Comparison of ENCODE assay signal across 8 mouse cellular contexts in the genomic region with DNA sequence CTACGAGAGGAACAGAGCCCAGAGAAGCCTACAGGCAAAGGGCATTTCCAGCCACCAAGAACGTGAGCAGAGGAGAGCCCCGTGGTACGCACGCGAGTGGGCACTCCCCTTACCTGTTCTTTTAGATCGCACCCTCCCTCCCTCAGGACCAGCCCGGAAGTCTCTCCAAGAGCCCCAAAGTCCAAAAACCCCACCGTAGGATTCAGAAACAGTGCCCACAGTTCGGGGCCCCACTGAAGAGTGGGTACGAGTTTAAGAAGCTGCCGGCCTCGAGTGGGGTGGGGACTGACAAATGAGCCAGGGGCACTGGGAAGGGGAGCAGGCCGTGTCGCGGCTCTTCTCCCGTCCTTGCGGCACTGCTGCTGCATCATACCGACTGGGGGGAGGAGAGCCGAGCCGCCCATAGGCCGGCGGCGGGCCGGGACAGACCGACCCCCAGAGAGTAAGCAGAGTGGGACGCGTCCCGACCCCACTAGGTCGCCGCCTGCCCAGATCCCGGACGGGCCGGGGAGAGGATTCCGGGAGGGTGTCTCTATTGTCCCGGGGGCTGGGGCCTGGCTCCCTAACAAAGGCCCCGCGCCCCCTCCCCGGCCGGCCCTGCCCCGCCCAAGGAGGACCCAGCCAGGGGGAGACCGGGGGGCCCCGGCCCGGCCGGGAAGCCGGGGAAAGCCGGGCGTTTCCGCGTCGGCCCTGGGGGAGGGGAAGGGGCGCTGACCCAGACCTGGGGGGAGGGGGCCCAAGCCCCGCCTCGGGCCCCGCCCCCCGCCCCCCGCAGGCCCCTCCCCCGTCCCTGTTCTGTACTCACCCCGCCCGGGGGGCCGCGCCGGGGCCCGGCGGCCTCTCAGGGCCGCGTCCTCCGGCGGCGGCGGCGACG. TPM values are rescaled to one million over a fixed set of nuclear protein-coding genes. Genes with fewer than 3 reads are reported as not detected.
DNase-seq lines count a peak whose midpoint lies in the region; ATAC-seq and TF ChIP-seq lines count a peak whose summit lies in the region.

No protein-coding gene starts in this region.

- H3K27ac ChIP-seq in cortical plate, adult 2 months (ENCODE audit: insufficient read depth, low read length), result peak overlapping the region; percentile 8; the same call in 1 of the 2 replicates
- H3K27ac ChIP-seq in heart, embryonic 11.5 days (ENCODE audit: low read depth, low read length), result peak overlapping the region; percentile 99
- peak overlapping the region; percentile 99 for H3K27ac ChIP-seq in stomach, embryonic 16.5 days (ENCODE audit: low read length)

- H3K27me3 ChIP-seq in heart, embryonic 11.5 days (ENCODE audit: control insufficient read depth, insufficient read depth, low read length), result no peaks in the 10 kb centered on the region
- no peaks in the 10 kb centered on the region for H3K27me3 ChIP-seq in stomach, embryonic 16.5 days (ENCODE audit: control insufficient read depth, insufficient read depth, low read length)

- TF ChIP-seq POLR2A in cortical plate, adult 2 months (IDR thresholded peaks at IDR 0.05; ENCODE audit: extremely low read depth, insufficient read depth, low read length), result no peak

- DNase-seq in urinary bladder, adult 2 months (ENCODE audit: low spot score), result peak; percentile 69
- DNase-seq in urinary bladder, postnatal 10 days (ENCODE audit: low spot score), result no peak
- peak; percentile 85 for DNase-seq in kidney, postnatal 14 days
- DNase-seq in left cerebral cortex, postnatal 36 days (ENCODE audit: low spot score in 2 of 2), result no peak

- H3K36me3 ChIP-seq in heart, embryonic 11.5 days (ENCODE audit: control insufficient read depth, insufficient read depth, low read length), result peaks cover 23% of the 10 kb centered on the region
- peaks cover 8% of the 10 kb centered on the region; the same call in 1 of the 2 replicates for H3K36me3 ChIP-seq in stomach, embryonic 16.5 days (ENCODE audit: control insufficient read depth, insufficient read depth, low read length)

- H3K4me1 ChIP-seq in cortical plate, adult 2 months (ENCODE audit: control insufficient read depth, insufficient read depth, low read length), result no peaks in the 10 kb centered on the region
- H3K4me1 ChIP-seq in heart, embryonic 11.5 days (ENCODE audit: control insufficient read depth, insufficient read depth, low read length), result peaks cover 15% of the 10 kb centered on the region
- H3K4me1 ChIP-seq in stomach, embryonic 16.5 days (ENCODE audit: control insufficient read depth, insufficient read depth, low read length), result peaks cover 20% of the 10 kb centered on the region; the same call in 1 of the 2 replicates

- H3K9me3 ChIP-seq in heart, embryonic 11.5 days (replicated peaks; ENCODE audit: control insufficient read depth, low read length), result 0 out of 2 replicates have a peak, but pooled peaks cover 2% of the 10 kb centered on the region
- no peaks in the 10 kb centered on the region; the same call in 1 of the 2 replicates for H3K9me3 ChIP-seq in stomach, embryonic 16.5 days (replicated peaks; ENCODE audit: control insufficient read depth, low read length)

- peak overlapping the region; percentile 46 for H3K4me3 ChIP-seq in cortical plate, adult 2 months (ENCODE audit: insufficient read depth, low read length)
- peak overlapping the region; percentile 87 for H3K4me3 ChIP-seq in heart, embryonic 11.5 days (ENCODE audit: low read depth, low read length)
- H3K4me3 ChIP-seq in stomach, embryonic 16.5 days (replicated peaks; ENCODE audit: low read length), result peak overlapping the region; percentile 88

- peak overlapping the region; percentile 93 for H3K4me2 ChIP-seq in heart, embryonic 11.5 days
- H3K4me2 ChIP-seq in stomach, embryonic 16.5 days (ENCODE audit: low read depth, low read length), result peak overlapping the region; percentile 75

- peak overlapping the region; percentile 93 for H3K9ac ChIP-seq in heart, embryonic 11.5 days (ENCODE audit: low read depth, low read length)
- peak overlapping the region; percentile 97 for H3K9ac ChIP-seq in stomach, embryonic 16.5 days (ENCODE audit: low read length)

- intact Hi-C loops in left cerebral cortex, postnatal 36 days (cut with DNase I), result loop anchor here (2.0 to 5.0 kb wide), 2 partner anchors 21 to 111 kb away; partner anchors contain the start of gene Slc25a39

- under 1% methylated on average over 36 of the region's 73 CpGs for WGBS in heart, embryonic 11.5 days (ENCODE audit: insufficient replicate concordance)
- WGBS in stomach, embryonic 16.5 days, result under 1% methylated on average over 56 of the region's 73 CpGs

- TF ChIP-seq CTCF in cortical plate, adult 2 months (IDR thresholded peaks at IDR 0.05; ENCODE audit: extremely low read depth, insufficient read depth, low read length), result no peak

- ATAC-seq in heart, embryonic 11.5 days (replicated peaks; ENCODE audit: insufficient number of reproducible peaks, low FRiP score, low TSS enrichment), result peak; percentile 24
- ATAC-seq in megakaryocyte, adult 5-6 weeks (ENCODE audit: poor library complexity, severe bottlenecking), result peak; percentile 6
- peak; percentile 39 for ATAC-seq in stomach, embryonic 16.5 days (ENCODE audit: insufficient read depth, low FRiP score)

RNA-seq across cellular contexts. Expression of gene Atxn7l3, which starts 0.6 kb away (rescaled TPM):
- 36.5 and 38.6 TPM in 2 replicates for polyA plus RNA-seq in urinary bladder, adult 2 months (2012; rRNA removed)
- 171 and 180 TPM in 2 replicates for polyA plus RNA-seq in cortical plate, adult 2 months (2012; rRNA removed)
- 9.9 and 12.0 TPM in 2 replicates for polyA plus RNA-seq in heart, embryonic 11.5 days (2014; fragmentation: Nextera tagmentation; extraction: Ambion mirVana)
- total RNA-seq in megakaryocyte, adult 5-6 weeks (2015), result 24.9 and 26.9 TPM in 2 replicates
- 25.5 and 25.7 TPM in 2 replicates for total RNA-seq in megakaryocyte, adult 5-6 weeks (2017)
- 12.2 and 13.2 TPM in 2 replicates for polyA plus RNA-seq in stomach, embryonic 16.5 days (2015; fragmentation: Nextera tagmentation; extraction: Ambion mirVana)
- 100 to 1,000 TPM; 227 to 258 TPM for total RNA-seq in left cerebral cortex, postnatal 36 days (2021)

RNA-seq across cellular contexts. Expression of gene Tmub2, which starts 11.1 kb away (rescaled TPM):
- polyA plus RNA-seq in urinary bladder, adult 2 months (2012; rRNA removed), result 50.8 and 57.6 TPM in 2 replicates
- 95.3 and 97.0 TPM in 2 replicates for polyA plus RNA-seq in cortical plate, adult 2 months (2012; rRNA removed)
- polyA plus RNA-seq in heart, embryonic 11.5 days (2014; fragmentation: Nextera tagmentation; extraction: Ambion mirVana), result 40.1 and 40.5 TPM in 2 replicates
- 20.8 and 22.0 TPM in 2 replicates for total RNA-seq in megakaryocyte, adult 5-6 weeks (2015)
- total RNA-seq in megakaryocyte, adult 5-6 weeks (2017), result 27.0 and 27.5 TPM in 2 replicates
- polyA plus RNA-seq in stomach, embryonic 16.5 days (2015; fragmentation: Nextera tagmentation; extraction: Ambion mirVana), result 53.0 and 53.4 TPM in 2 replicates
- total RNA-seq in left cerebral cortex, postnatal 36 days (2021), result 10 to 100 TPM; 70.8 to 77.7 TPM

RNA-seq across cellular contexts. Expression of gene Ubtf, which starts 23.7 kb away (rescaled TPM):
- polyA plus RNA-seq in urinary bladder, adult 2 months (2012; rRNA removed), result 45.7 and 61.5 TPM in 2 replicates
- polyA plus RNA-seq in cortical plate, adult 2 months (2012; rRNA removed), result 84.1 and 86.8 TPM in 2 replicates
- polyA plus RNA-seq in heart, embryonic 11.5 days (2014; fragmentation: Nextera tagmentation; extraction: Ambion mirVana), result 52.4 and 56.4 TPM in 2 replicates
- 19.6 and 22.4 TPM in 2 replicates for total RNA-seq in megakaryocyte, adult 5-6 weeks (2015)
- 82.8 and 90.2 TPM in 2 replicates for total RNA-seq in megakaryocyte, adult 5-6 weeks (2017)
- polyA plus RNA-seq in stomach, embryonic 16.5 days (2015; fragmentation: Nextera tagmentation; extraction: Ambion mirVana), result 70.5 and 71.4 TPM in 2 replicates
- total RNA-seq in left cerebral cortex, postnatal 36 days (2021), result 100 to 1,000 TPM; 114 to 125 TPM

RNA-seq across cellular contexts. Expression of gene Asb16, which starts 27.3 kb away (rescaled TPM):
- 0.63 and 0.65 TPM in 2 replicates for polyA plus RNA-seq in urinary bladder, adult 2 months (2012; rRNA removed)
- 1.9 and 2.2 TPM in 2 replicates for polyA plus RNA-seq in cortical plate, adult 2 months (2012; rRNA removed)
- polyA plus RNA-seq in heart, embryonic 11.5 days (2014; fragmentation: Nextera tagmentation; extraction: Ambion mirVana), result 0.23 TPM in 1 of 2 replicates, not detected in the other
- 0.04 TPM in 1 of 2 replicates, not detected in the other for total RNA-seq in megakaryocyte, adult 5-6 weeks (2015)
- total RNA-seq in megakaryocyte, adult 5-6 weeks (2017), result not detected in 2 replicates
- 0.12 TPM in 1 of 2 replicates, not detected in the other for polyA plus RNA-seq in stomach, embryonic 16.5 days (2015; fragmentation: Nextera tagmentation; extraction: Ambion mirVana)
- 1 to 10 TPM; 1.2 to 1.7 TPM for total RNA-seq in left cerebral cortex, postnatal 36 days (2021)

RNA-seq across cellular contexts. Expression of gene BC030867, which starts 47.2 kb away (rescaled TPM):
- polyA plus RNA-seq in urinary bladder, adult 2 months (2012; rRNA removed), result 0.41 TPM in 2 replicates
- polyA plus RNA-seq in cortical plate, adult 2 months (2012; rRNA removed), result 1.3 and 1.4 TPM in 2 replicates
- 12.7 and 13.2 TPM in 2 replicates for polyA plus RNA-seq in heart, embryonic 11.5 days (2014; fragmentation: Nextera tagmentation; extraction: Ambion mirVana)
- 8.7 and 12.8 TPM in 2 replicates for total RNA-seq in megakaryocyte, adult 5-6 weeks (2015)
- total RNA-seq in megakaryocyte, adult 5-6 weeks (2017), result 4.6 and 5.0 TPM in 2 replicates
- 10.8 and 12.4 TPM in 2 replicates for polyA plus RNA-seq in stomach, embryonic 16.5 days (2015; fragmentation: Nextera tagmentation; extraction: Ambion mirVana)
- total RNA-seq in left cerebral cortex, postnatal 36 days (2021), result 1 to 10 TPM; 1.2 TPM

Comparison
In these comparisons a context has a peak if more than half of its experiments do, and no peak if none do; other contexts are left out.
1. DNase-seq: peak in urinary bladder, adult 2 months (single experiment) and kidney, postnatal 14 days (single experiment); none in urinary bladder, postnatal 10 days (single experiment) and left cerebral cortex, postnatal 36 days (0 of 2).
2. H3K27ac ChIP-seq: peak in every context shown above with its lines; median percentile 99 in heart, embryonic 11.5 days; 99 in stomach, embryonic 16.5 days; 8 in cortical plate, adult 2 months.
3. Peak in every context shown above with its lines, with median percentiles within 50 percentile points of each other: H3K4me3 ChIP-seq and ATAC-seq.